Mouse (Mus musculus) right cerebral cortex, postnatal 4 days (tissue): ENCODE measurements around the gene Gm8271.
"Not testable (repeated sequence)": the region's sequence is repeated elsewhere in the genome, so short reads cannot be mapped to it uniquely, and the experiment has no call there.

Experiments
- DNase-seq: peaks from one replicate; pipeline ENCODE4 v3.0.0-alpha.2; 2022

Gene Gm8271

GRCm38 (mm10) chr14:5185493-5185892, at the start of gene Gm8271:
TSS of gene Gm8271 (plus strand) at chr14:5185793.
- not testable (repeated sequence) for DNase-seq

GRCm38 (mm10) chr14:5164235-5164634, 21.4 kb upstream of the Gm8271 start, which contains the start of gene Gm3317:
TSS of gene Gm3317 (plus strand) at chr14:5164535.
- not testable (repeated sequence) for DNase-seq
